Mouse (Mus musculus) layer of hippocampus, postnatal 10 days (tissue): ENCODE data around the gene Cdh13. TPM values are rescaled to one million over a fixed set of nuclear protein-coding genes. Genes with fewer than 3 reads are reported as not detected.
A peak's percentile ranks its signal among the peaks of the same experiment; 100 is the strongest.

Experiments used
- DNase-seq, 2 experiments: peaks; one replicate each; pipeline ENCODE4 v3.0.0; 2021; ENCODE audit warnings: low spot score in 2 of 2
- total RNA-seq, 2 experiments: library from RNA; stranded (reverse); gene quantifications; 2 replicates each; pipeline ENCODE4 v1.2.3; 2021

Cdh13 gene
- total RNA-seq, 2 experiments from 2014 or later = 74.9 to 76.6 TPM

- peak in 1 of 2 experiments; percentile 23 for DNase-seq
Measured at GRCm38 (mm10) chr8:118785646-118786045, 502.1 kb downstream of the Cdh13 start.

GRCm38 (mm10) chr8:118789649-118790048, 506.1 kb downstream of the Cdh13 start:
- DNase-seq = peak in 1 of 2 experiments; percentile 21

DNA sequence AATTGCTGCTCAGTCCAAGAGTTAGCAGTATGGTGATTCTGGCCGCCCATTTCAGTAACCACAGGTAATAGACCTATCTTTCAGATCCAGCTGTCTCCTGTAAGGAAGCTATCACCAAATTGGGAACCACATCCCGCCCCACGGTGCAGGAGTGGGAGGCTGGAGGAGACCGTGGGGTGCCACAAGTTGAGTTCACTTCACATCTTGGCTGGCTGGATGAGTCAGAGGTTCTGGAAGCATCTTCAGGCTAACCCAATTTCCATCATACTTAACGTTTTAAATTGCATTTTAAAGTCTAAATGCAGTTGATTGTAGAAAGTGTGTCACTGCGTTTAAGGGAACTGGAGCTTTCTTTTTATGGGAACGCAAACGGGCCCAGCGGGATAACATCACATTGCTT, 511.4 kb downstream of the Cdh13 start:
- no peak for DNase-seq

DNA sequence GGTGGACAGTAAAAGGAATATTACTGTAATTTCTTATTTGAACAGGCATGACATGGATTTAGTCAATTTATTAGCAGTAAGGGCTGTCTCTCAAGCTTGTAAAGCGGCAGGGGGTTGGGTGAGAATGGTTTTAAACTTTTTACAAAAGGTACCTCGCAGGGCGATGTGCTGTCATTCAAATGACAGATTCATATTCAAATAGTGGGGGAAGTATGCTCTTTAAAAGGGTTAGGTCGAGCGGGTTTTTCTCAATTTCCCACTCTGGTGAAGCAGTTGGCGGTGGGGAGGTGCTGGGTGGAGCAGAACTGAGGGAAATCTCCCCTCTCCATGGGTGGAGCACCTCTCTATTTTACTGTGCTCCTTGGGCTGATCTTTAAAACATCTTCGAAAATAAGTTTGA, 513.0 kb downstream of the Cdh13 start:
- DNase-seq = no peak

- DNase-seq = no peak
Measured at GRCm38 (mm10) chr8:118797127-118797526, 513.6 kb downstream of the Cdh13 start.

GRCm38 (mm10) chr8:118803168-118803567, 519.6 kb downstream of the Cdh13 start:
- no peak for DNase-seq

- DNase-seq = no peak
Measured at GRCm38 (mm10) chr8:118809660-118810059, 526.1 kb downstream of the Cdh13 start.

DNA sequence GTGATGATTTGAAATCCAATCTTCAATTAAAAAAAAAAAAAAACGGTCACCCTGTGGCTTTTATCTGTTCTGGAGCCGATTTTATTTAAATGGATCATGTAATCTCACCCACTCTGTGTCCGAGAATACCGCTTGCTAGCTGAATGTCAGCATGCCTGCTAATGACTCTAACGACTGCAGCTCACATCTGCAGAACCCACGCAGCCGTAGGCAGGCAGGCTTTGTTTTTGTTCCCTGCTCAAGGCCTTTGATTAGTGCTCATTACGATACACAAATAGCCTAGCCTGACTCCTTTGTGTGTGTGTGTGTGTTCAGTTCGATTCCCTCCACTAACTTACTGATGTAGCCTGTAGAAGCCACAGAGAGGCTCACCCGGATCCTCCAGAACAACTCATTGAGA, 531.5 kb downstream of the Cdh13 start:
- no peak for DNase-seq

DNA sequence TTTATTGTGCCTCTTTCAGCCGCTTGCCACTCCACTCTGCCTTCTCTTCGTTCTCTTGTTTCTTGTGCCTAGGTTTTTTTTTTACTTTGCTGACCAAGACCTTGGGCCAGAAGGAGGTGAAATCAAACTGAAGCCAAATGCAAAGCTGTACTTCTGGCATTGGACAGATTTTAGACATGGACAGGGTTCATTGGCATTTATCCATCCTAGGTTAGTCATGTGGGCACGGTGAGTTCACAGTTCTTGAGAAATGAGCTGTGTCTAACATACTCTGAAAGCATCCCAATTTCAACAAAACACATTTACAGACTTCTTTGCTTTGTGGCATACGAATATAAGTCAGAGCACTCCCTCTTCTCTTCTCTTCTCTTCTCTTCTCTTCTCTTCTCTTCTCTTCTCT, 543.2 kb downstream of the Cdh13 start:
- DNase-seq = no peak

- no peak for DNase-seq
Measured at GRCm38 (mm10) chr8:118827726-118828125, 544.2 kb downstream of the Cdh13 start.

GRCm38 (mm10) chr8:118830291-118830690, 546.8 kb downstream of the Cdh13 start:
- no peak for DNase-seq

GRCm38 (mm10) chr8:118831026-118831425, 547.5 kb downstream of the Cdh13 start:
- DNase-seq = no peak

DNA sequence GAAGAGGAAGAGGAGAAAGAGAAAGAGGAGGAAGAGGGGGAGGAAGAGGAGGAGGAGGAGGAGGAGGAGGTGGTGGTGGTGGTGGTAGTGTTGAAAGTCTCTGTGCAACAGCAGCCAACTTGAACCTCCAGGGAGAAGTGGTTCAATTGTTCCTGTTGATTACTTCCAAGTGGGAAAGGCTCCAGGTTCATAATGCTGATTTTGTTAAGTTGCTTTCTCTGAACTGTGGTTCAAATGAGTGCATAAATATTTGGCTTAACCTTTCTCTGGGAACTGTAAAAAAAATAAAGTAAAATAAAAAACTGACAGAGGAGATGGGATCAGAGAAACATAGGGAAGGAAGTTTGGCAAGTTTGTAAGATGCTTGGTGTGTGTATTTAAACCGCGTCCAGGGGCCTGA, 555.3 kb downstream of the Cdh13 start:
- no peak for DNase-seq

- no peak for DNase-seq
Measured at GRCm38 (mm10) chr8:118845690-118846089, 562.2 kb downstream of the Cdh13 start.

GRCm38 (mm10) chr8:118848021-118848420, 564.5 kb downstream of the Cdh13 start:
- DNase-seq = no peak

DNA sequence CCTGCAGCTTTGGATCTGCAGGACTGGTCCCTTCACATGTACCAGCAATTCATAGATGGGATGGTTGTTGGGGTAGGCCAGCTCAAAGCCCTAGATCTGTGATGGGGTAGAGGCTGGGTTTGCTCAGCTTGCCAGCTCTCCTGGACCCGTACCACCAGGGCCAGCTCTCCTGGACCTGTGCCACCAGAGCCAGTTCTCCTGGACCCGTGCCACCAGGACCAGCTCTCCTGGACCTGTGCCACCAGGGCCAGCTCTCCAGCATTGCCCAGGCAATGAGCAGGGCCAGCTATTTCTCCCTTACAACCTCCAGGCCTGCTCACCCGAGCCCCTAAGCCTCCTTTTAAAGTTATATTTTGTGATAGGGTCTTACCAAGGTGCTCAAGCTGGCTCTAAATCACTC, 566.0 kb downstream of the Cdh13 start:
- peak; percentile 70 to 78 for DNase-seq

DNA sequence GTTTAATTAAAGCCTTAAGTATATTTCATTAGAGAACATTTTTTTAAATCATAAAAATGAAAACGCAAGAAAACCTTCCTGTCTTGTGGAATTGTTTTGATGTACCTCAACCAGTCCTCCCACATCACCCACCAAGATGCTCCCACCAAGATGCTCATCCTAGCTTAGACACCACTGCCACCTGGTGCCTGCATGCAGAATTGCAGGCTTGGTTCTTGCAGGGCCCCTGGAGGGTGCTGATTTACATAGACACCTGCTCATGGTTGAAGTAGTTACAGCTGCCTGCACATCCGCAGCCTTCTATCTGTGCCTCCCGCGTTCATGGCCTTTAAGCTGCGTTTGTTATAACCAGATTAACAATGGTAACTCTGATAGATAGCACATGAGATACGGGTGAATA, 566.8 kb downstream of the Cdh13 start:
- DNase-seq = peak; percentile 84 to 89

GRCm38 (mm10) chr8:118851361-118851760, 567.8 kb downstream of the Cdh13 start:
- DNase-seq = no peak

- no peak for DNase-seq
Measured at GRCm38 (mm10) chr8:118852861-118853260, 569.3 kb downstream of the Cdh13 start.

DNA sequence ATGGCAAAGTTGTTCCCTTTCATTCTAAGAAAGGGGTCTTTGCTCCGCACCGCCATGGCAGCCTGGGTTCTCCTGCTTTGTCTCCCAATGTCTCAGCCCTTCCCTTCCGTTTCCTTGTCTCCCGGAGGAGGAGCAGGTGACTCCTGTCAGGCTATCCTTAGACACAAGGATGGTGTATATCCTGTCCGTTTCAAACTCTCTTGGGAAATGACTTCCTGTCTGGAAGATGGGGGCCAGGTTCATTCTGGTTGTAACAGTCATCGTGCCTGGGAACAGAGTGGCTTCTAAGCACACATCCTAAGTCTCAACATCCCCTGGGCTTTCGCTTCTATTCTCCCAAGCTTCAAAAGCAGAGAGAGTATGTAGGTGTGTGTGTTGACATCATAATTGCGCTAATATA, 571.1 kb downstream of the Cdh13 start:
- DNase-seq = no peak

- no peak for DNase-seq
Measured at GRCm38 (mm10) chr8:118866332-118866731, 582.8 kb downstream of the Cdh13 start.

- no peak for DNase-seq
Measured at GRCm38 (mm10) chr8:118870711-118871110, 587.2 kb downstream of the Cdh13 start.

GRCm38 (mm10) chr8:118879939-118880825, 596.6 kb downstream of the Cdh13 start:
- peak in 1 of 2 experiments; percentile 32 for DNase-seq
